Mouse (Mus musculus) mesoderm, embryonic 11.5 days (tissue): Measurements from ENCODE around the gene Txndc5.

ENCODE experiments used
- DNase-seq: peaks from one replicate; pipeline ENCODE4 v3.0.0-alpha.2; 2012; ENCODE audit warnings: low read depth, low spot score

Txndc5 gene

DNA sequence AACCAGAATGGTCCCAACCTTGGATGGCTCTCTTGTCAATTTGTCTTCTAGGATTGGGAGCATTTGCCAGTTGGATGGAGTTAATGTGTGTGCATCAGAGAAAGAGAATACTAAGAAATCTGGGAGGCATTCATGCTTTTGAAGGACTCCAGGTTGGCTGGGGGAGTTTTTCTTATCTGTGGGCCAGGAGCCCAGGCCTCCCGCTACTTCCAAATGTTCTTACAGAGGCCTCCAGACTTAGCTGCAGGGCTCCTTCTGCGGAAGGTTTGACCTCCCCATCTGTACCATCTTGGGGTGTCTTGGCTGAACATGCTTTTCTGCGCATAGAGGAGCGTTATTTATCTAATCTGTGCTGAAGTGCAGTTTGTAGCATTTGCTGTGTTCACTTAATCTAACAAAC is 56.0 kb downstream of the Txndc5 start:
- no peak for DNase-seq

DNA sequence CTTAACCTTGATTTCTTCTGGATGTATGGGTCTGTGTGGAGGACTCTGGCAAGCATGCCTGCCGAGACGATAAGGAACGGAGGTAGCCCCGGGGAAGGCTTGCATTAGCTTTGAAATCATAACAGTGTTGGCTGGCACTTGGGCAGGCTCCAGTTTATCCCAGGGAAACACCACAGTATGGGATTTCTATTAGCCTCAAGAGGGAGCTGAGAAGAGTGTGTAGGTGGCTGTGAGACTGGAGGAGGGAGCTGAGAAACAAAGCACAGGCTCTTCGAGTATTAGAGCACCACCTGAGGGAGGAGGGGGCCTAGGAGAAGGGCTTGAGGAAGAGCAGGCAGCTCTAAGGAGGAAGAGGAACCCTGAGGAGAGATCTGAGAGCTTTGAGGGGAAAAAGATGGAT is 57.7 kb downstream of the Txndc5 start:
- no peak for DNase-seq

DNA sequence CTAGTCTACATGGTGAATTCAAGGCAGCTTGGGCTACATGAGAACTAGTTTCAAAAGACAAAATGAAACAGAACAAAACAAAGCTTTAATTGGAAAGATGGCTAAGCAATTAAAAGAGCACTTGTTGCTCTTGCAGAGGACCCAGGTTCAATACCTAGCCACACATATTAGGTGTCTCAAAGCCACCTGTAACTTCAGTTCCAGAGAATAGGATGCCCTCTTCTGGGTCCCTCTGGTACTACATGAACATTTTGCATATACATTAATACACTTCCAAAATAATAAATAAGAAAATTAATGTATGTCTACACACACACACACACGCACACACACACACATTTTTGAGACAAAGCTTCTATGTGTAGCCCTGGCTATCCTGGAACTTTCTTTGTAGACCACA is 65.2 kb downstream of the Txndc5 start:
- no peak for DNase-seq

DNA sequence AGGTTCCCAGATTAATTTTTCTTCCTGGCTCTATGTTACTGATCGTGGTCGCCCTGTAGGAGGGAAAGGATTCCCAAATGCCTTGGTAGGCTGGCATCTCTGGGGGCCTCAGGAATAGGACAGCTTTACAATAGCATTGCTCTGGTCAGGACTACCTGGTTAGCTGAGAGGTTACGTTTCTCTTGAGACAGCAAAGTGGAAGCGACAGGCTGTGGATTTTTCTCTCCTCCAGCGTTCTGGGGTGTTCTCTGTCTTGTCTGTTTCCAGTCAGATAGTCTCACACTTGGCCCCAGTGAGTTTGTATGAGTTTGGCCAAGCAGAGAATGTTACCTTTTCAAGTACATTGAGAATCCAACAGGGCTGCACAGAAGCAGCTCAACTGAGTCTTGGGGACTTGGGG is 77.2 kb downstream of the Txndc5 start:
- no peak for DNase-seq
